Mouse (Mus musculus) stomach, embryonic 16.5 days (tissue): Measurements from ENCODE around the gene Pcsk5. TPM values are rescaled to one million over a fixed set of nuclear protein-coding genes. Genes with fewer than 3 reads are reported as not detected.

ENCODE experiments used
- ATAC-seq: fragments of 200-750 bp; cut with Nextera tagmentation; 2 replicates; pipeline ENCODE4 v1.8.0; 2017; ENCODE audit warnings: moderate number of reproducible peaks, moderate TSS enrichment; ENCODE audit not compliant: insufficient read depth, low FRiP score
- H3K27ac ChIP-seq: fragments of 300-500 bp; sonication (generic); 2 replicates; pipeline ENCODE4 v1.5.1; 2014; ENCODE audit warnings: low read length
- H3K27me3 ChIP-seq: fragments of 300-500 bp; sonication (generic); 2 replicates; pipeline ENCODE4 v1.6.1; 2014; ENCODE audit warnings: low read length, control low read depth, mixed read lengths; ENCODE audit not compliant: control insufficient read depth, insufficient read depth
- H3K36me3 ChIP-seq: fragments of 300-500 bp; sonication (generic); 2 replicates; pipeline ENCODE4 v1.6.1; 2014; ENCODE audit warnings: low read length; ENCODE audit not compliant: control insufficient read depth, insufficient read depth
- H3K4me1 ChIP-seq: fragments of 300-500 bp; sonication (generic); 2 replicates; pipeline ENCODE4 v1.6.1; 2014; ENCODE audit warnings: low read length, control low read depth, mixed read lengths; ENCODE audit not compliant: control insufficient read depth, insufficient read depth
- H3K4me2 ChIP-seq: fragments of 300-500 bp; sonication (generic); 2 replicates; pipeline ENCODE4 v1.6.1; 2014; ENCODE audit warnings: low read depth, low read length, mixed read lengths
- H3K4me3 ChIP-seq: fragments of 300-500 bp; sonication (generic); replicated peaks from 2 replicates; pipeline ENCODE4 v1.5.1; 2014; ENCODE audit warnings: mild to moderate bottlenecking, low read length
- H3K9ac ChIP-seq: fragments of 300-500 bp; sonication (generic); 2 replicates; pipeline ENCODE4 v1.6.1; 2014; ENCODE audit warnings: low read length
- H3K9me3 ChIP-seq: fragments of 300-500 bp; sonication (generic); replicated peaks from 2 replicates; pipeline ENCODE4 v1.6.1; 2016; ENCODE audit warnings: low read length, control low read depth; ENCODE audit not compliant: control insufficient read depth
- WGBS: fragments of 180-500 bp; shearing (Covaris S2); extraction: QIAGEN DNeasy Blood & Tissue Kit; methylation state at CpG from one replicate; pipeline ENCODE4 v1.1.7; 2014; 5-methylcytosine and 5-hydroxymethylcytosine counted together
- polyA plus RNA-seq: library from polyadenylated mRNA; unstranded; fragments of >200 nt; fragmentation: Nextera tagmentation; extraction: Ambion mirVana; gene quantifications from 2 replicates; pipeline ENCODE4 v1.2.1, GENCODE M21; 2015

Gene Pcsk5
- polyA plus RNA-seq, 1 experiment from 2014 or later: 12.1 TPM

GRCm38 (mm10) chr19:17417855-17418254 lies 419.6 kb downstream of the Pcsk5 start:
- Histone ChIP-seq H3K27ac (no peak overlapping the region), H3K36me3 (no peaks in the 10 kb centered on the region), H3K4me1 (no peaks in the 10 kb centered on the region), H3K4me3 (no peak overlapping the region), H3K4me2 (no peak overlapping the region), H3K9ac (no peak overlapping the region), H3K9me3 (no peaks in the 10 kb centered on the region), H3K27me3 (no peaks in the 10 kb centered on the region)
- 54% methylated on average over 1 of the region's 1 CpGs for WGBS
- ATAC-seq: no peak

DNA sequence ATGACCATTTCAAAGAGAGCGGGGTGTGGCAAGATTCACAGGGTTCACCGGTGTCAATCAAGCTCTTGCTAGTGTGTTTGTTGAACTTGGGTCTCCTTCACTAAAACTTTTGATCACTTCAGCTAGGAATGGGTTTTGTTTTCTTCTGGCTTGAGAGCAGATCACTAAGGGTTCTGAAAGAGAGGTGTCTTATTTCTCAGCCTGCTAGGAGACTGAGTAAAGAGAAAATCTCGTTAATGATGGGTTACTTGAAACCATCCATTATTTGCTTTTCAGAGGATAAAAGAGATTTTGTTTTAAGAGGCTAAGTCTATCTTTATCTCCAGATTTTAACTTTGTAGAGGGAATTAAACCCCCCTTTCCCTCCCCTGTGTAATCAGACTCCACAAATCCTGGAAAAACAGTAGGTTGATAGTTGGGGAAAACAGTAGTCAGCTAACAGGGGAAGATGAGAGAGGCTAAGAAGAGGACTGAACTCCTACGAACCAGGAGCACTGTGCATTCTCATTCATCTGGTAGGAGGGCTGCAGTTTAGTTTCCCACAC lies 424.4 kb downstream of the Pcsk5 start:
- 57% methylated on average over 4 of the region's 4 CpGs for WGBS
- no peak for ATAC-seq

GRCm38 (mm10) chr19:17410465-17411065 lies 426.9 kb downstream of the Pcsk5 start:
- ATAC-seq: peak; percentile 79; the same call in 1 of the 2 replicates
- no peaks in the 10 kb centered on the region for H3K36me3 ChIP-seq
- no peaks in the 10 kb centered on the region; the same call in 1 of the 2 replicates for H3K9me3 ChIP-seq
- H3K4me2 ChIP-seq: no peak overlapping the region
- 59% methylated on average over 5 of the region's 5 CpGs for WGBS
- peak overlapping the region; percentile 41 for H3K27ac ChIP-seq
- no peaks in the 10 kb centered on the region for H3K27me3 ChIP-seq
- no peak overlapping the region for H3K4me3 ChIP-seq
- no peaks in the 10 kb centered on the region for H3K4me1 ChIP-seq
- no peak overlapping the region for H3K9ac ChIP-seq

More for the DNA sequence above, 424.4 kb downstream of the Pcsk5 start:
- H3K9ac ChIP-seq: no peak overlapping the region
- no peaks in the 10 kb centered on the region for H3K4me1 ChIP-seq
- H3K27me3 ChIP-seq: no peaks in the 10 kb centered on the region
- H3K4me2 ChIP-seq: no peak overlapping the region
- H3K36me3 ChIP-seq: no peaks in the 10 kb centered on the region
- no peak overlapping the region for H3K27ac ChIP-seq
- no peaks in the 10 kb centered on the region for H3K9me3 ChIP-seq
- no peak overlapping the region for H3K4me3 ChIP-seq

DNA sequence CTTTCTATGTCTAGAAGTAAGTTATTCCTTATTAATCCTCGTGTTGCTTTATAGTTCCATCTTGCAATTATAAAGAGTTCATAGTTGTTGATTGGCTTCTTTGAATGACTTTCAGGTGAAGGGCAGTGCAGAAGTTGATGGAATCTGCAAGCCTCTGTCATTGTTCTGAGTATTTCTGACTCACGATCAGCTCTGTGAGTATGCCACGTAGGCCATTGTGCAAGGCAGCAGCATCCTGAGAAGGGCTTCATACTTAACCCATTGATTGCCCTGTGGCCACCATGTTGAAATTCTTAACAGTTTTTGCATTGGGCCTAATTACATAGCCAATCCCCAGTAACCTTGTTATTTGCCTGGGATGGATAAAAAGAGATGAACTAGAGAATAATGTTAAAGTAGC lies 428.1 kb downstream of the Pcsk5 start:
- Histone ChIP-seq H3K9ac (no peak overlapping the region), H3K27me3 (no peaks in the 10 kb centered on the region), H3K36me3 (no peaks in the 10 kb centered on the region), H3K4me3 (no peak overlapping the region), H3K4me2 (no peak overlapping the region), H3K4me1 (no peaks in the 10 kb centered on the region), H3K27ac (no peak overlapping the region), H3K9me3 (no peaks in the 10 kb centered on the region; the same call in 1 of the 2 replicates)
- WGBS: 60% methylated on average over 3 of the region's 3 CpGs
- no peak for ATAC-seq

GRCm38 (mm10) chr19:17408591-17408990 lies 428.8 kb downstream of the Pcsk5 start:
- no peaks in the 10 kb centered on the region for H3K4me1 ChIP-seq
- H3K4me3 ChIP-seq: no peak overlapping the region
- no peak for ATAC-seq
- H3K9me3 ChIP-seq: no peaks in the 10 kb centered on the region; the same call in 1 of the 2 replicates
- no peak overlapping the region for H3K4me2 ChIP-seq
- H3K27me3 ChIP-seq: no peaks in the 10 kb centered on the region
- no peak overlapping the region for H3K9ac ChIP-seq
- no peaks in the 10 kb centered on the region for H3K36me3 ChIP-seq
- no peak overlapping the region for H3K27ac ChIP-seq

DNA sequence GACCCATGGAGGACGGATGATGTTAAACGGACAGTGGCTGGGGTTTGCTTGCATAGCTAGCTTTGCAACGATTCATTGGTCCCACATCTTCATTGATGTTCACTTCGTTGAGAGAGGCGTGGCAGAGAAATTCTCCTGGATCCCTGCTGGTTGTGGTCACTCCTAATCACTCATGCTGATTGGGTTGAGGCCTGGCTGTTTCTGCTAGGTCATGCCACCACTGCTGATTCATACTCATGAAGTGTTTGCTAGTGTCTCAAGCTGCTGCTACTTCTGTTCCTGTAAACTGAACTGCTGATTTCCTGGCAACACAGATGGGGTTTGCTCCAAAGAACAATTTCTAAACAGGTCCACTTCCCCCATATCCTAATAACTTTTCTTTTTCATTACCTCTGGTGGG lies 430.6 kb downstream of the Pcsk5 start:
- Histone ChIP-seq H3K4me1 (no peaks in the 10 kb centered on the region), H3K9ac (no peak overlapping the region), H3K4me2 (no peak overlapping the region), H3K4me3 (no peak overlapping the region), H3K9me3 (no peaks in the 10 kb centered on the region; the same call in 1 of the 2 replicates), H3K27ac (no peak overlapping the region), H3K27me3 (no peaks in the 10 kb centered on the region), H3K36me3 (no peaks in the 10 kb centered on the region)
- 88% methylated on average over 5 of the region's 5 CpGs for WGBS
- ATAC-seq: no peak

DNA sequence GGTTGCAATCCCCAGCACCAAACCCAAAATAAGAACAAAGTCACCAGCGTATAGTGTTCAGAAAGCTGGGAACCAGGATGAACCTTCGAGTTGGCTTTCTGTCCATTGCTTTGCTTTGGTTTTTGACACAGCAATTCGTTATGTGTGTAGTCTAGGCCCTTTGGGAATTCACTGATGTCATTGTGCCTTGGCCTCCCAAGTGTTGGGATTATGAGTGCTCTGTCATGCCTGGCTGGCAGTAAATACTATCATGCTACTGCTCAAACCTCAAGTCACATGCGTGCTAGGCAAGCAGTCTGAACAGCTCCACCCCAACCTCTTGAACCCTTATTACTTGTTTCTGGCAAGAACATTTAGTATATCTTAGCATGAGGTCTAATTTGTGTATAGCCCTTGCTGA lies 434.3 kb downstream of the Pcsk5 start:
- 80% methylated on average over 4 of the region's 4 CpGs for WGBS
- no peak for ATAC-seq
- Histone ChIP-seq H3K9ac (no peak overlapping the region), H3K4me1 (no peaks in the 10 kb centered on the region), H3K27ac (no peak overlapping the region), H3K9me3 (no peaks in the 10 kb centered on the region; the same call in 1 of the 2 replicates), H3K27me3 (no peaks in the 10 kb centered on the region), H3K4me2 (no peak overlapping the region), H3K36me3 (peaks cover 15% of the 10 kb centered on the region), H3K4me3 (no peak overlapping the region)

DNA sequence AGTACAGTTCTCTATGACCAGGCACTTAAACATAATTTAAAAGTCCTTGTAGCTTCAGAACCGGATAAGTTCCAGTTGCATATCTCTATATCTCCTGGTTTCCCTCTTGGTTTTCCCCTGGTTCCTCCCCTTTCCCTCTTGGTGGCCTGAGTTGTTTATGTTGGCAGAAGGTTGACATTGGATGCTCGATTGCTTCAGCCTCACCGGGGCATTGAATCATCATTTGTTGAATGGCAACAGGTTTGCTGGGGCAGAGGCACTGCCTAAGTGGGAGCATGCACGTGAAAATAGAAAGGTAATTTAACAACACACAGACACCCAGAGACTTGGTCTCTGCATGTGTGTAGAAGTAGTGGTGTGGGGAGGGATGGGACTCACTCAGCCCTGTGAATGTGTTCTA lies 436.9 kb downstream of the Pcsk5 start:
- Histone ChIP-seq H3K4me1 (no peaks in the 10 kb centered on the region), H3K27ac (no peak overlapping the region), H3K4me2 (no peak overlapping the region), H3K4me3 (no peak overlapping the region), H3K27me3 (no peaks in the 10 kb centered on the region), H3K9ac (no peak overlapping the region), H3K36me3 (peaks cover 15% of the 10 kb centered on the region), H3K9me3 (no peaks in the 10 kb centered on the region)
- 66% methylated on average over 4 of the region's 4 CpGs for WGBS
- no peak for ATAC-seq

DNA sequence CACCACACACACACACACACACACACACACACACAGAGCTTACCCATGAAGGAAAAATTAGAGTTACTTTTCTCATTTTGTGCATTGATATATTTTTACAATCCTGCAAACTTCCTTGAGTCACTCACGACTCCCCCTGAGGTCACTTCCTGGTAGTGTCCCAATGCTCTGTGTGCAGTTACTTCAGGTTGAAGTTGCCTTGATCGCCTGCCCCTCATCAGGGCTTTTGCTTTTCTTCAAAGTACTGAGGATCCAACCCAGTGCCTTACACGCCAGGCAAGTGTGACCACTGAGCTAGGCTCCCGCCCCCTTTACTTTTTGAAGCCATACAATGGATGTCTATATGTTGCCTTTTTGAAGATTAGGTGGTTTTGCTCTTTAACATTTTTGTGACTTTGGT lies 437.5 kb downstream of the Pcsk5 start:
- ATAC-seq: no peak
- 92% methylated on average over 4 of the region's 4 CpGs for WGBS
- Histone ChIP-seq H3K9me3 (no peaks in the 10 kb centered on the region), H3K27me3 (no peaks in the 10 kb centered on the region), H3K9ac (no peak overlapping the region), H3K36me3 (peaks cover 15% of the 10 kb centered on the region), H3K4me3 (no peak overlapping the region), H3K4me1 (peaks cover 4% of the 10 kb centered on the region; the same call in 1 of the 2 replicates), H3K4me2 (no peak overlapping the region), H3K27ac (no peak overlapping the region)
